Mouse (Mus musculus) hematopoietic multipotent progenitor cell, adult 10-12 weeks (in vitro differentiated cells): ENCODE measurements around the gene Dao. TPM values are rescaled to one million over a fixed set of nuclear protein-coding genes. Genes with fewer than 3 reads are reported as not detected.

Experiments
- polyA plus RNA-seq: library from polyadenylated mRNA; stranded (reverse); fragments of >175 nt; gene quantifications from 2 replicates; pipeline ENCODE4 v1.2.3, GENCODE M21; 2012; ENCODE audit warnings: low replicate concordance

Dao gene
- polyA plus RNA-seq, result 0.34 and 1.1 TPM in 2 replicates

GRCm38 (mm10) chr5:114003542-114003941 lies at the start of gene Dao:
Dao (plus strand) TSS chr5:114003703.

GRCm38 (mm10) chr5:113993487-113994465 lies 9.7 kb upstream of the Dao start, which contains the start of gene Ssh1:
Ssh1 (minus strand) TSS chr5:113993894.

GRCm38 (mm10) chr5:114065161-114065560 lies 61.7 kb downstream of the Dao start, which contains the start of gene Usp30:
Usp30 (plus strand) TSS chr5:114065461.

Other genes starting within 250 kb of the Dao start
- gene Sart3, start 231.2 kb upstream of the Dao start, polyA plus RNA-seq, result 29.0 and 31.3 TPM in 2 replicates
- 62.2 and 84.8 TPM in 2 replicates for gene Iscu, start 231.0 kb upstream of the Dao start, polyA plus RNA-seq
- 0.34 and 0.41 TPM in 2 replicates for gene Tmem119, start 203.2 kb upstream of the Dao start, polyA plus RNA-seq
- gene Selplg, start 171.1 kb upstream of the Dao start, polyA plus RNA-seq, result 595 and 1,736 TPM in 2 replicates
- 33.7 and 39.1 TPM in 2 replicates for gene Coro1c, start 94.9 kb upstream of the Dao start, polyA plus RNA-seq
- gene Ssh1, start 9.8 kb upstream of the Dao start, polyA plus RNA-seq, result 59.4 and 81.1 TPM in 2 replicates
- 10.3 and 11.3 TPM in 2 replicates for gene Usp30, start 61.8 kb downstream of the Dao start, polyA plus RNA-seq
- gene Svop, start 87.9 kb downstream of the Dao start, polyA plus RNA-seq, result not detected in 2 replicates
- gene Alkbh2, start 124.5 kb downstream of the Dao start, polyA plus RNA-seq, result 19.4 and 33.4 TPM in 2 replicates
- 12.4 and 14.6 TPM in 2 replicates for gene Ung, start 126.7 kb downstream of the Dao start, polyA plus RNA-seq
- gene Acacb, start 142.8 kb downstream of the Dao start, polyA plus RNA-seq, result 3.2 and 3.8 TPM in 2 replicates